ENCODE assay signal across 9 mouse cellular contexts in genomic region chr5:103737208-103738066, GRCm38 (mm10). TPM values are rescaled to one million over a fixed set of nuclear protein-coding genes. Genes with fewer than 3 reads are reported as not detected.
DNase-seq lines count a peak whose midpoint lies in the region; ATAC-seq and TF ChIP-seq lines count a peak whose summit lies in the region.
"Had no signal": no experiment of that assay in that cellular context is flagged by ENCODE, and none has a peak within 500 bp of the region (broad histone marks: within the 10 kb centered on the region; RNA-seq: fewer than 3 reads in every experiment).

No protein-coding gene starts in this region.

- peaks cover 14 to 28% of the 10 kb centered on the region in 2 experiments for H3K4me1 ChIP-seq in ES-E14 (ENCODE audit: control insufficient read depth in 2 of 2, insufficient read depth in 2 of 2, low read length in 2 of 2, poor library complexity in 1 of 2)
- H3K4me1 ChIP-seq in intestine, postnatal 0 days (replicated peaks; ENCODE audit: control insufficient read depth, insufficient read depth, low read length) = 0 out of 2 replicates have a peak, but pooled peaks cover 6% of the 10 kb centered on the region
- H3K4me1 ChIP-seq: midbrain, embryonic 12.5 days had no signal

- H3K27ac ChIP-seq in ES-E14 (ENCODE audit: insufficient read depth, low read depth, low read length, poor library complexity, severe bottlenecking) = peak overlapping the region; percentile 59
- H3K27ac ChIP-seq in intestine, postnatal 0 days (ENCODE audit: low read depth, low read length) = no peak overlapping the region
- H3K27ac ChIP-seq: embryonic facial prominence, embryonic 13.5 days; midbrain, embryonic 12.5 days had no signal

- peaks cover 4% of the 10 kb centered on the region; the same call in 1 of the 2 replicates for H3K36me3 ChIP-seq in ES-E14 (ENCODE audit: control insufficient read depth, insufficient read depth, low read length, poor library complexity, severe bottlenecking)
- H3K36me3 ChIP-seq in intestine, postnatal 0 days (ENCODE audit: control insufficient read depth, insufficient read depth) = no peaks in the 10 kb centered on the region
- H3K36me3 ChIP-seq: embryonic facial prominence, embryonic 13.5 days; midbrain, embryonic 12.5 days had no signal

- peak; percentile 88 for ATAC-seq in Patski
- peak; percentile 83 for ATAC-seq in intestine, postnatal 0 days

- H3K9ac ChIP-seq in ES-E14 (ENCODE audit: insufficient read depth, low read depth, low read length, poor library complexity, severe bottlenecking) = 0 out of 2 replicates have a peak overlapping the region, but pooled peaks have one; percentile 39
- H3K9ac ChIP-seq in intestine, postnatal 0 days (ENCODE audit: low read depth, low read length) = no peak overlapping the region
- H3K9ac ChIP-seq: embryonic facial prominence, embryonic 13.5 days; midbrain, embryonic 12.5 days had no signal

- no peak overlapping the region for H3K4me2 ChIP-seq in intestine, postnatal 0 days (replicated peaks; ENCODE audit: low read depth)
- H3K4me2 ChIP-seq: embryonic facial prominence, embryonic 13.5 days; midbrain, embryonic 12.5 days had no signal

- intact Hi-C loops in left cerebral cortex, postnatal 14 days (cut with DNase I) = no loop called here

- H3K27me3 ChIP-seq in Patski = no peaks in the 10 kb centered on the region
- H3K27me3 ChIP-seq in intestine, postnatal 0 days (replicated peaks; ENCODE audit: control insufficient read depth, insufficient read depth, low read length) = no peaks in the 10 kb centered on the region

- no peaks in the 10 kb centered on the region for H3K9me3 ChIP-seq in ES-E14 (ENCODE audit: control insufficient read depth, insufficient read depth, low read depth, low read length)
- H3K9me3 ChIP-seq in intestine, postnatal 0 days (ENCODE audit: control insufficient read depth) = no peaks in the 10 kb centered on the region
- H3K9me3 ChIP-seq: embryonic facial prominence, embryonic 13.5 days; midbrain, embryonic 12.5 days had no signal

- WGBS in intestine, postnatal 0 days = 50% methylated on average over 26 of the region's 26 CpGs

- in situ Hi-C loops in ES-E14 (cut with MboI; ENCODE audit: low sequenced_read_pairs in 2 of 2, unreplicated experiment in 2 of 2) (no loop called here), Patski (cut with MboI; ENCODE audit: low pct_unique_long_range_greater_than_20kb) (loop anchor here (25.0 kb wide), 1 partner anchor 675 kb away; no protein-coding TSS in a partner anchor)

- POLR2A ChIA-PET in Patski (lab: Charles Lee) = interaction anchor here (0.6 to 1.2 kb wide), 5 partner anchors 10 to 367 kb away, joined by 3 to 12 read pairs (median 6); no protein-coding TSS in a partner anchor

- no peak for DNase-seq in ES-E14 (ENCODE audit: low read depth, low spot score)
- DNase-seq in Patski (ENCODE audit: low read depth, low spot score) = peak; percentile 98
- DNase-seq in lung, postnatal 4 days = peak; percentile 39 to 59
- no peak for DNase-seq in left cerebral cortex, postnatal 14 days (ENCODE audit: low spot score in 2 of 2)
- DNase-seq in cerebellum, adult 9-11 months = no peak
- no peak for DNase-seq in cerebellum, adult 11-12 months

- peak overlapping the region; percentile 1 to 29; a peak in 2 of 4 replicates for H3K4me3 ChIP-seq in ES-E14 (ENCODE audit: insufficient read depth in 1 of 2, low read depth in 1 of 2, low read length in 2 of 2, poor library complexity in 1 of 2, severe bottlenecking in 1 of 2)
- no peak overlapping the region for H3K4me3 ChIP-seq in intestine, postnatal 0 days (ENCODE audit: low read depth, low read length)
- H3K4me3 ChIP-seq: embryonic facial prominence, embryonic 13.5 days; midbrain, embryonic 12.5 days had no signal

- CTCF ChIA-PET in Patski (lab: Charles Lee) = interaction anchor here (0.8 to 1.5 kb wide), 5 partner anchors 18 to 91 kb away, joined by 3 to 4 read pairs (median 3); no protein-coding TSS in a partner anchor

- TF ChIP-seq CTCF in Patski (IDR thresholded peaks at IDR 0.05) = no peak
- no peak for TF ChIP-seq CTCF in intestine, postnatal 0 days (IDR thresholded peaks at IDR 0.05; ENCODE audit: low read depth)

TF ChIP-seq in ES-E14, 5 proteins besides CTCF, POLR2A, EP300 and RAD21:
- TF ChIP-seq CHD2 (IDR thresholded peaks at IDR 0.05; ENCODE audit: low read depth, low read length) = no peak
- no peak for TF ChIP-seq HCFC1 (IDR thresholded peaks at IDR 0.05; ENCODE audit: borderline replicate concordance, insufficient read depth, low read length)
- TF ChIP-seq MAFK (IDR thresholded peaks at IDR 0.05; ENCODE audit: insufficient read depth, low read depth, low read length) = no peak
- no peak for TF ChIP-seq ZNF384 (IDR thresholded peaks at IDR 0.05; ENCODE audit: low read depth, low read length)
- no peak for TF ChIP-seq ZC3H11A (IDR thresholded peaks at IDR 0.05; ENCODE audit: borderline replicate concordance, low read depth, low read length)

RNA-seq across cellular contexts. Expression of gene Aff1, which starts 45.3 kb away (rescaled TPM):
- total RNA-seq in ES-E14 (2012; rRNA removed) = 21.2 and 26.0 TPM in 2 replicates
- 76.9 TPM for polyA plus RNA-seq in Patski (2021)
- 5.8 and 6.8 TPM in 2 replicates for polyA plus RNA-seq in intestine, postnatal 0 days (2015; fragmentation: Nextera tagmentation; extraction: Ambion mirVana)
- 10 to 100 TPM in 1 of 2 experiments, 1 to 10 TPM in 1; 6.7 to 12.0 TPM for total RNA-seq in left cerebral cortex, postnatal 14 days (2021)

Comparison
In these comparisons a context has a peak if more than half of its experiments do, and no peak if none do; other contexts are left out.
1. DNase-seq: peak in Patski (single experiment) and lung, postnatal 4 days (2 of 2); none in ES-E14 (single experiment), left cerebral cortex, postnatal 14 days (0 of 2), cerebellum, adult 9-11 months (single experiment) and cerebellum, adult 11-12 months (single experiment).